Mouse (Mus musculus) neural tube, embryonic 15.5 days (tissue): ENCODE data around the gene Ptprf. TPM values are rescaled to one million over a fixed set of nuclear protein-coding genes. Genes with fewer than 3 reads are reported as not detected.

Experiments used
- ATAC-seq: fragments of 200-750 bp; cut with Nextera tagmentation; 2 replicates; pipeline ENCODE4 v1.8.0; 2017; ENCODE audit warnings: mild to moderate bottlenecking, moderate TSS enrichment, moderate library complexity; ENCODE audit not compliant: low FRiP score
- H3K27ac ChIP-seq: fragments of 300-500 bp; sonication (generic); replicated peaks from 2 replicates; pipeline ENCODE4 v1.5.1; 2015; ENCODE audit warnings: mild to moderate bottlenecking, inconsistent platforms
- H3K27me3 ChIP-seq: fragments of 300-500 bp; sonication (generic); replicated peaks from 2 replicates; pipeline ENCODE4 v1.6.1; 2015; ENCODE audit warnings: inconsistent platforms
- H3K36me3 ChIP-seq: fragments of 300-500 bp; sonication (generic); 2 replicates; pipeline ENCODE4 v1.6.1; 2015; ENCODE audit warnings: inconsistent platforms
- H3K4me1 ChIP-seq: fragments of 300-500 bp; sonication (generic); 2 replicates; pipeline ENCODE4 v1.6.1; 2015; ENCODE audit warnings: inconsistent platforms
- H3K4me2 ChIP-seq: fragments of 300-500 bp; sonication (generic); 2 replicates; pipeline ENCODE4 v1.6.1; 2015; ENCODE audit warnings: inconsistent platforms, mild to moderate bottlenecking, moderate library complexity
- H3K4me3 ChIP-seq: fragments of 300-500 bp; sonication (generic); replicated peaks from 2 replicates; pipeline ENCODE4 v1.5.1; 2015; ENCODE audit warnings: mild to moderate bottlenecking, inconsistent platforms
- H3K9ac ChIP-seq: fragments of 300-500 bp; sonication (generic); replicated peaks from 2 replicates; pipeline ENCODE4 v1.6.1; 2015; ENCODE audit warnings: mild to moderate bottlenecking, inconsistent platforms
- H3K9me3 ChIP-seq: fragments of 300-500 bp; sonication (generic); replicated peaks from 2 replicates; pipeline ENCODE4 v1.6.1; 2016; ENCODE audit warnings: inconsistent platforms
- WGBS: fragments of 180-500 bp; shearing (Covaris S2); methylation state at CpG from one replicate; pipeline ENCODE4 v1.1.7; 2015; ENCODE audit warnings: mixed read lengths; 5-methylcytosine and 5-hydroxymethylcytosine counted together
- polyA plus RNA-seq: library from polyadenylated mRNA; unstranded; fragments of >200 nt; fragmentation: Nextera tagmentation; extraction: Ambion mirVana; gene quantifications from 2 replicates; pipeline ENCODE4 v1.2.1, GENCODE M21; 2015

Ptprf gene
- polyA plus RNA-seq, 1 experiment from 2014 or later, result 62.9 TPM

GRCm38 (mm10) chr4:118281444-118282181 is 9.6 kb downstream of the Ptprf start:
- no peak for ATAC-seq
- H3K27ac ChIP-seq, result no peak overlapping the region
- no peak overlapping the region for H3K4me3 ChIP-seq
- 27% methylated on average over 13 of the region's 13 CpGs for WGBS
- peaks cover 14% of the 10 kb centered on the region for H3K36me3 ChIP-seq
- no peaks in the 10 kb centered on the region for H3K9me3 ChIP-seq
- H3K4me2 ChIP-seq, result no peak overlapping the region
- H3K4me1 ChIP-seq, result peaks cover 50% of the 10 kb centered on the region
- H3K9ac ChIP-seq, result no peak overlapping the region
- H3K27me3 ChIP-seq, result no peaks in the 10 kb centered on the region

- H3K27ac ChIP-seq, result no peak overlapping the region
- no peak overlapping the region for H3K4me3 ChIP-seq
- H3K9ac ChIP-seq, result no peak overlapping the region
- no peak for ATAC-seq
- H3K36me3 ChIP-seq, result peaks cover 14% of the 10 kb centered on the region
- peaks cover 53% of the 10 kb centered on the region for H3K4me1 ChIP-seq
- no peaks in the 10 kb centered on the region for H3K9me3 ChIP-seq
- H3K27me3 ChIP-seq, result no peaks in the 10 kb centered on the region
- H3K4me2 ChIP-seq, result no peak overlapping the region
- WGBS, result 73% methylated on average over 7 of the region's 7 CpGs
Observed at GRCm38 (mm10) chr4:118280506-118280905, 10.7 kb downstream of the Ptprf start.

GRCm38 (mm10) chr4:118276520-118277232 is 14.5 kb downstream of the Ptprf start:
- H3K4me2 ChIP-seq, result peak overlapping the region; percentile 7; the same call in 1 of the 2 replicates
- H3K27ac ChIP-seq, result peak overlapping the region; percentile 77
- H3K4me3 ChIP-seq, result no peak overlapping the region
- ATAC-seq, result peak; percentile 88
- H3K27me3 ChIP-seq, result no peaks in the 10 kb centered on the region
- no peak overlapping the region for H3K9ac ChIP-seq
- H3K4me1 ChIP-seq, result peaks cover 77% of the 10 kb centered on the region
- peaks cover 11% of the 10 kb centered on the region; the same call in 1 of the 2 replicates for H3K36me3 ChIP-seq
- WGBS, result 16% methylated on average over 9 of the region's 9 CpGs
- no peaks in the 10 kb centered on the region for H3K9me3 ChIP-seq

GRCm38 (mm10) chr4:118275601-118276519 is 15.3 kb downstream of the Ptprf start:
- H3K9ac ChIP-seq, result no peak overlapping the region
- WGBS, result 53% methylated on average over 6 of the region's 6 CpGs
- peak; percentile 23 for ATAC-seq

GRCm38 (mm10) chr4:118274521-118274920 is 16.7 kb downstream of the Ptprf start:
- peaks cover 69% of the 10 kb centered on the region for H3K4me1 ChIP-seq
- H3K27me3 ChIP-seq, result no peaks in the 10 kb centered on the region
- no peak for ATAC-seq
- H3K9ac ChIP-seq, result no peak overlapping the region
- H3K9me3 ChIP-seq, result no peaks in the 10 kb centered on the region
- H3K36me3 ChIP-seq, result peaks cover 18% of the 10 kb centered on the region; the same call in 1 of the 2 replicates
- no peak overlapping the region for H3K4me3 ChIP-seq
- peak overlapping the region; percentile 63 for H3K27ac ChIP-seq
- H3K4me2 ChIP-seq, result no peak overlapping the region
- WGBS, result 10% methylated on average over 7 of the region's 7 CpGs

More at GRCm38 (mm10) chr4:118275601-118276519, 15.3 kb downstream of the Ptprf start:
- Histone ChIP-seq H3K27ac (peak overlapping the region; percentile 77), H3K9me3 (no peaks in the 10 kb centered on the region), H3K27me3 (no peaks in the 10 kb centered on the region), H3K36me3 (peaks cover 13% of the 10 kb centered on the region; the same call in 1 of the 2 replicates), H3K4me2 (peak overlapping the region; percentile 7; the same call in 1 of the 2 replicates), H3K4me3 (no peak overlapping the region), H3K4me1 (peaks cover 75% of the 10 kb centered on the region)

- WGBS, result 75% methylated on average over 8 of the region's 8 CpGs
- no peak overlapping the region for H3K9ac ChIP-seq
Observed at GRCm38 (mm10) chr4:118273998-118274397, 17.2 kb downstream of the Ptprf start.

GRCm38 (mm10) chr4:118273545-118273944 is 17.7 kb downstream of the Ptprf start:
- Histone ChIP-seq H3K9ac (no peak overlapping the region), H3K27ac (no peak overlapping the region), H3K9me3 (no peaks in the 10 kb centered on the region), H3K4me1 (peaks cover 72% of the 10 kb centered on the region), H3K36me3 (peaks cover 26% of the 10 kb centered on the region), H3K4me2 (no peak overlapping the region), H3K4me3 (no peak overlapping the region), H3K27me3 (no peaks in the 10 kb centered on the region)
- no peak for ATAC-seq
- 39% methylated on average over 5 of the region's 5 CpGs for WGBS

More at GRCm38 (mm10) chr4:118273998-118274397, 17.2 kb downstream of the Ptprf start:
- peaks cover 72% of the 10 kb centered on the region for H3K4me1 ChIP-seq
- H3K27ac ChIP-seq, result peak overlapping the region; percentile 63; the same call in 1 of the 2 replicates
- H3K9me3 ChIP-seq, result no peaks in the 10 kb centered on the region
- no peak for ATAC-seq
- peaks cover 23% of the 10 kb centered on the region for H3K36me3 ChIP-seq
- H3K4me3 ChIP-seq, result no peak overlapping the region
- no peaks in the 10 kb centered on the region for H3K27me3 ChIP-seq
- no peak overlapping the region for H3K4me2 ChIP-seq

GRCm38 (mm10) chr4:118272871-118273270 is 18.3 kb downstream of the Ptprf start:
- Histone ChIP-seq H3K9me3 (no peaks in the 10 kb centered on the region), H3K36me3 (peaks cover 27% of the 10 kb centered on the region), H3K4me2 (no peak overlapping the region), H3K27ac (no peak overlapping the region), H3K4me1 (peaks cover 67% of the 10 kb centered on the region), H3K4me3 (no peak overlapping the region), H3K9ac (no peak overlapping the region), H3K27me3 (no peaks in the 10 kb centered on the region)
- ATAC-seq, result no peak
- WGBS, result 82% methylated on average over 3 of the region's 3 CpGs

- Histone ChIP-seq H3K27me3 (no peaks in the 10 kb centered on the region), H3K9me3 (no peaks in the 10 kb centered on the region), H3K36me3 (peaks cover 32% of the 10 kb centered on the region), H3K4me3 (no peak overlapping the region), H3K4me1 (peaks cover 61% of the 10 kb centered on the region), H3K4me2 (no peak overlapping the region), H3K9ac (no peak overlapping the region), H3K27ac (0 out of 2 replicates have a peak overlapping the region, but pooled peaks have one; percentile 18)
- no peak for ATAC-seq
- WGBS, result 63% methylated on average over 5 of the region's 5 CpGs
Observed at GRCm38 (mm10) chr4:118272258-118272657, 18.9 kb downstream of the Ptprf start.

GRCm38 (mm10) chr4:118271556-118272074 is 19.6 kb downstream of the Ptprf start:
- H3K36me3 ChIP-seq, result peaks cover 35% of the 10 kb centered on the region
- H3K9ac ChIP-seq, result no peak overlapping the region
- no peak overlapping the region for H3K4me3 ChIP-seq
- no peak for ATAC-seq
- no peaks in the 10 kb centered on the region for H3K27me3 ChIP-seq
- 0 out of 2 replicates have a peak overlapping the region, but pooled peaks have one; percentile 18 for H3K27ac ChIP-seq
- H3K4me2 ChIP-seq, result no peak overlapping the region
- no peaks in the 10 kb centered on the region for H3K9me3 ChIP-seq
- WGBS, result 72% methylated on average over 9 of the region's 9 CpGs
- peaks cover 59% of the 10 kb centered on the region for H3K4me1 ChIP-seq

GRCm38 (mm10) chr4:118270706-118271105 is 20.5 kb downstream of the Ptprf start:
- Histone ChIP-seq H3K9ac (no peak overlapping the region), H3K4me2 (no peak overlapping the region), H3K9me3 (no peaks in the 10 kb centered on the region), H3K36me3 (peaks cover 35% of the 10 kb centered on the region), H3K27me3 (no peaks in the 10 kb centered on the region), H3K4me1 (peaks cover 58% of the 10 kb centered on the region), H3K27ac (0 out of 2 replicates have a peak overlapping the region, but pooled peaks have one; percentile 2), H3K4me3 (no peak overlapping the region)
- ATAC-seq, result no peak
- WGBS, result 91% methylated on average over 3 of the region's 3 CpGs
